Mouse (Mus musculus): ENCODE data around the gene Greb1.

GRCm38 (mm10) chr12:16653332-16654093 is 147.2 kb downstream of the Greb1 start, which contains the start of gene Ntsr2:
- no peak for TF ChIP-seq POLR2A (IDR thresholded peaks at IDR 0.05; ENCODE audit: low read depth, low read length)
- TF ChIP-seq CTCF (conservative IDR thresholded peaks at IDR 0.05; ENCODE audit: insufficient read depth, insufficient read length, low read depth, low read length) = no peak

Data from kidney, adult 2 months (tissue).